Mouse (Mus musculus) stomach, postnatal 0 days (tissue): Measurements from ENCODE around the gene Flt3. TPM values are rescaled to one million over a fixed set of nuclear protein-coding genes. Genes with fewer than 3 reads are reported as not detected.

Experiments
- ATAC-seq: fragments of 200-750 bp; cut with Nextera tagmentation; 2 replicates; pipeline ENCODE4 v1.8.0; 2017; ENCODE audit not compliant: low FRiP score, low TSS enrichment
- DNase-seq: peaks from one replicate; pipeline ENCODE4 v3.0.0-alpha.2; 2016; ENCODE audit warnings: low spot score
- H3K27ac ChIP-seq: fragments of 300-500 bp; sonication (generic); replicated peaks from 2 replicates; pipeline ENCODE4 v1.5.1; 2014; ENCODE audit warnings: mild to moderate bottlenecking, control low read depth
- H3K27me3 ChIP-seq: fragments of 300-500 bp; sonication (generic); 2 replicates; pipeline ENCODE4 v1.6.1; 2014; ENCODE audit warnings: low read length; ENCODE audit not compliant: control insufficient read depth, insufficient read depth
- H3K36me3 ChIP-seq: fragments of 300-500 bp; sonication (generic); 2 replicates; pipeline ENCODE4 v1.6.1; 2014; ENCODE audit warnings: low read length, mixed read lengths; ENCODE audit not compliant: control insufficient read depth, insufficient read depth
- H3K4me1 ChIP-seq: fragments of 300-500 bp; sonication (generic); replicated peaks from 2 replicates; pipeline ENCODE4 v1.6.1; 2014; ENCODE audit warnings: antibody characterized with exemption; ENCODE audit not compliant: control insufficient read depth, insufficient read depth
- H3K4me2 ChIP-seq: fragments of 300-500 bp; sonication (generic); replicated peaks from 2 replicates; pipeline ENCODE4 v1.6.1; 2014; ENCODE audit warnings: low read depth, mild to moderate bottlenecking, control low read depth, moderate library complexity
- H3K4me3 ChIP-seq: fragments of 300-500 bp; sonication (generic); 2 replicates; pipeline ENCODE4 v1.5.1; 2014; ENCODE audit warnings: low read depth, low read length, control low read depth
- H3K9ac ChIP-seq: fragments of 300-500 bp; sonication (generic); 2 replicates; pipeline ENCODE4 v1.6.1; 2014; ENCODE audit warnings: mild to moderate bottlenecking, low read length, control low read depth, mixed read lengths
- H3K9me3 ChIP-seq: fragments of 300-500 bp; sonication (generic); 2 replicates; pipeline ENCODE4 v1.6.1; 2016; ENCODE audit warnings: low read length; ENCODE audit not compliant: control insufficient read depth
- CTCF ChIP-seq: IDR thresholded peaks from 2 replicates; pipeline ENCODE4 v1.5.1; 2016; ENCODE audit warnings: antibody characterized with exemption, low read depth, mild to moderate bottlenecking, moderate library complexity
- EP300 ChIP-seq: optimal IDR thresholded peaks from 2 replicates; pipeline ENCODE3; 2016; ENCODE audit warnings: antibody characterized with exemption
- WGBS: fragments of 180-500 bp; shearing (Covaris S2); extraction: QIAGEN DNeasy Blood & Tissue Kit; methylation state at CpG from one replicate; pipeline ENCODE4 v1.1.7; 2014; 5-methylcytosine and 5-hydroxymethylcytosine counted together
- polyA plus RNA-seq: library from polyadenylated mRNA; unstranded; fragments of >200 nt; fragmentation: Nextera tagmentation; extraction: Ambion mirVana; gene quantifications from 2 replicates; pipeline ENCODE4 v1.2.1, GENCODE M21; 2015

Flt3 gene
- polyA plus RNA-seq, 1 experiment from 2014 or later = 0.10 TPM

- ATAC-seq (no peak), DNase-seq (no peak)
- H3K9ac ChIP-seq = no peak overlapping the region
- TF ChIP-seq CTCF (no peak), EP300 (no peak)
- H3K36me3 ChIP-seq = no peaks in the 10 kb centered on the region
- peaks cover 54% of the 10 kb centered on the region for H3K27me3 ChIP-seq
- H3K27ac ChIP-seq = no peak overlapping the region
- H3K4me2 ChIP-seq = no peak overlapping the region
- H3K4me3 ChIP-seq = no peak overlapping the region
- H3K9me3 ChIP-seq = no peaks in the 10 kb centered on the region
- under 1% methylated on average over 54 of the region's 54 CpGs for WGBS
- H3K4me1 ChIP-seq = no peaks in the 10 kb centered on the region
These were observed 95.8 kb downstream of the Flt3 start for GRCm38 (mm10) chr5:147304276-147305155.

DNA sequence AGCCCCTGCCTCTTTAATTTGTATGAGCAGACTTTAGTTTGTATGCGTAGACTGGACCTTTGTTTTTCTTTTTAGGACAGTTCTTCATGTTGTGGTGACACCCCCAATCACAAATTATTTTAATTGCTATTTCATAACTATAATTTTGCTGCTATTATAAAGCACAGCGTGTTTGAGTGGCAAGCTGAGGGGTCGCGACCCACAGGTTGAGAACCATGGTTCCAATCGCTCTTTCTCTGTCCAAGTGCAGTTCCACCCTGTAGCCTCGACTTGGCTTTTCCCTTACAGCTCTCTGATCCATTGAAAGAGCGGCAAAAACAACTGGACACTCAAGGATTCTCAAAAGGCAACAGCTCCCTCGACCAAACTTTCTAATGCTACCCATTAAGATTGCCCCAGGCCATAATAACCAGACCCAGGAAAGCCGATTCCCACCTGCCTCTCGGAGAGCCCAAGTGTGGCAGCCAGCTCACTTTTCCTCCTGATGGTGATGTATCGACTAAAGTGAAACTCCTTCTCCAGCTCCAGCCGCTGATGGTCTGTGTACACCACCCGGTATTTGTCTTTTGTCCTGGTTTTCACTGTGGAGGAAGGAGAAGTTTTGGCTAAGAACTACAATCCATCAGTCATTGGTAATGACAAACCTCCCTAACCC is 97.4 kb downstream of the Flt3 start:
- Histone ChIP-seq H3K36me3 (no peaks in the 10 kb centered on the region), H3K4me1 (no peaks in the 10 kb centered on the region), H3K9me3 (no peaks in the 10 kb centered on the region), H3K4me2 (no peak overlapping the region), H3K4me3 (no peak overlapping the region), H3K27ac (no peak overlapping the region), H3K9ac (no peak overlapping the region), H3K27me3 (peaks cover 48% of the 10 kb centered on the region)
- DNase-seq (no peak), ATAC-seq (no peak)
- TF ChIP-seq CTCF (no peak), EP300 (no peak)
- WGBS = 13% methylated on average over 13 of the region's 13 CpGs

DNA sequence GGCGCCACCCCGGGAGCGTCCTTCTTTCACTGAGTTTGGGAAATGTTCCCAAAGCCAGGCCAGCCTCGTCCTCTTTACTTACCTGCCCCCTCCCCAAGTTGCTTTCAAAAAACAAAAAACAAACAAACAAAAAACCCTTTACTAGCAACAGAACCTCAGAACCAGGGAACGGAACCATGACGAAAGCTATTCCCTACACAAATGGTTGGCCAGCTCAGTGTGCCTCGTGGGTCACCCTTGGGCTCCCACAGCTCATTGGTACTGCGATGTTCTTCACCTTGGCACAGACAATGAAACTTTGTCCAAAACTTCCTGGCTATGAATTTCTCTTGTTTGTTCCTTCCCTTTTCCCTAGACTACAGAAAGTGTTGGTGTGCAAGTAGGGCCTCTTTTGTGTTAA is 98.1 kb downstream of the Flt3 start:
- Histone ChIP-seq H3K4me1 (no peaks in the 10 kb centered on the region), H3K27ac (no peak overlapping the region), H3K4me2 (no peak overlapping the region), H3K27me3 (peaks cover 44% of the 10 kb centered on the region), H3K9ac (no peak overlapping the region), H3K36me3 (no peaks in the 10 kb centered on the region), H3K4me3 (no peak overlapping the region), H3K9me3 (no peaks in the 10 kb centered on the region)
- TF ChIP-seq CTCF = no peak
- ATAC-seq = no peak
- WGBS = 25% methylated on average over 8 of the region's 8 CpGs
- DNase-seq = no peak

- WGBS = 18% methylated on average over 10 of the region's 10 CpGs
- no peak for DNase-seq
- Histone ChIP-seq H3K4me2 (no peak overlapping the region), H3K9me3 (no peaks in the 10 kb centered on the region), H3K4me3 (no peak overlapping the region), H3K4me1 (no peaks in the 10 kb centered on the region), H3K27me3 (peaks cover 40% of the 10 kb centered on the region), H3K36me3 (no peaks in the 10 kb centered on the region), H3K27ac (no peak overlapping the region), H3K9ac (no peak overlapping the region)
- no peak for ATAC-seq
- TF ChIP-seq CTCF (no peak), EP300 (no peak)
These were observed 98.6 kb downstream of the Flt3 start for GRCm38 (mm10) chr5:147301781-147302070.

DNA sequence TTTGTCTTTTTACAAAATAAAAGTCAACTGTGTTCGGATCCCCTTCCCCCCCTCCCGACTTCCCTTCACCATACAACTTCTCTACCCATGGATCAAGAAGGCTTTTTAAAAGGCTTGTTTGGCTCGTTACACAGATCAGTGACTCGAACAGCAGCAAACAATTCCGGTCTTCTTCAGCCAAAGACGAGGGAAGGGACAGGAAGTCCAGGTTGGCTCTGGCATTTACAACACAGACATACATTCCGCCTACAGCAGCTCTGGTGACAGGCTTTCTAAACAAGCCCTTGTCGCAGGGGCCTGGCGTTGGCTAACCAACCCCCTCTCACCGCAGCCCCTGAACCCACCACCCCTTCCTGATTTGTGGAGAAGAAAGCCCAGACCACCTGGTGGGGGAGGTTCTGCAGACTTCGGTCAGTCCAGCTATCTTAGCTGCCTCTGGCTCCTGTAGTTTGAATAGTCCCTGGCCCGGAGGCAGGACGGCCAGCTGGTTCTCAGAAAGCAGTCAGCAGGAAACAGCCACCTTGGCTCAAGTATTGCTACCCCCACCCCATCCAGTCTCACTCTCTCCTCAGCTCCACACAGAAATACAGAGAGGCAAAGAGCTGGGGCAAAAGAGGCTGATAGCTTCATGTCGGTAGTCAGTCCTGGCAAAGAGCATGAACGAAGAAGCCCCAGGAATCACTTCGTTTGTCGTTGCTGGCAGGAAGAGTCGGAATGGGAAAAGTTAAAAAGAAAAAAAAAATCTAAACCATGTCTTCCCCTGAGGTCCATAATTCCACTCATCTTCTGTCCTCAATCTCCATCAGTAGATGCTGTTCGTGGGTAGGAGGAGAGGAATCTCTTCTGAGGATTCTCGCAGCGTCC is 99.1 kb downstream of the Flt3 start:
- ATAC-seq = no peak
- H3K27me3 ChIP-seq = peaks cover 34% of the 10 kb centered on the region
- 6% methylated on average over 21 of the region's 21 CpGs for WGBS

More for the DNA sequence above, 99.1 kb downstream of the Flt3 start:
- no peaks in the 10 kb centered on the region for H3K9me3 ChIP-seq
- no peak for DNase-seq
- no peak overlapping the region for H3K9ac ChIP-seq
- H3K4me2 ChIP-seq = no peak overlapping the region
- H3K4me3 ChIP-seq = no peak overlapping the region
- H3K27ac ChIP-seq = no peak overlapping the region
- TF ChIP-seq EP300 (no peak), CTCF (no peak)
- no peaks in the 10 kb centered on the region for H3K4me1 ChIP-seq
- H3K36me3 ChIP-seq = no peaks in the 10 kb centered on the region
